Mouse (Mus musculus) bone marrow, adult 2 months (tissue): Measurements from ENCODE around the gene Cd84. TPM values are rescaled to one million over a fixed set of nuclear protein-coding genes. Genes with fewer than 3 reads are reported as not detected.
"Not testable (repeated sequence)": the region's sequence is repeated elsewhere in the genome, so short reads cannot be mapped to it uniquely, and the experiment has no call there.

Source experiments
- H3K27ac ChIP-seq: fragments of 200-500 bp; 2 replicates; pipeline ENCODE4 v1.5.1; 2012; ENCODE audit warnings: low read depth, mild to moderate bottlenecking, control low read depth, inconsistent platforms, low read length; ENCODE audit not compliant: control insufficient read depth, poor library complexity, insufficient read depth
- H3K4me1 ChIP-seq: fragments of 200-500 bp; 2 replicates; pipeline ENCODE4 v1.6.1; 2011; ENCODE audit warnings: low read length; ENCODE audit not compliant: control insufficient read depth, insufficient read depth
- H3K4me3 ChIP-seq: fragments of 200-500 bp; replicated peaks from 2 replicates; pipeline ENCODE3; 2011; ENCODE audit warnings: mild to moderate bottlenecking, low read depth, low read length, control low read depth; ENCODE audit not compliant: control insufficient read depth
- CTCF ChIP-seq: fragments of 200-500 bp; IDR thresholded peaks from 2 replicates; pipeline ENCODE4 v1.5.1; 2011; ENCODE audit warnings: low read length, control low read depth; ENCODE audit not compliant: control insufficient read depth, insufficient read depth
- POLR2A ChIP-seq: fragments of 200-500 bp; IDR thresholded peaks from 2 replicates; pipeline ENCODE4 v1.6.1; 2011; ENCODE audit warnings: low read depth, mild to moderate bottlenecking, control low read depth, low read length, borderline replicate concordance; ENCODE audit not compliant: control insufficient read depth
- WGBS: fragments of 180-500 bp; shearing (Covaris S2); methylation state at CpG from one replicate; pipeline ENCODE4 v1.1.7; 2018; 5-methylcytosine and 5-hydroxymethylcytosine counted together
- polyA plus RNA-seq: library from polyadenylated mRNA; stranded (reverse); fragments of >200 nt; gene quantifications from 2 replicates; pipeline ENCODE4 v1.2.4, GENCODE M21; 2011; ENCODE audit warnings: low replicate concordance; ENCODE audit not compliant: missing spikeins, insufficient read depth, insufficient read length

The Cd84 gene
- polyA plus RNA-seq, 1 experiment, result 41.8 TPM

GRCm38 (mm10) chr1:171849454-171849853 lies 10.0 kb downstream of the Cd84 start:
- WGBS, result 11% methylated on average over 5 of the region's 5 CpGs
- Histone ChIP-seq H3K27ac (peak overlapping the region; percentile 46; the same call in 1 of the 2 replicates), H3K4me1 (peaks cover 3% of the 10 kb centered on the region; the same call in 1 of the 2 replicates)

GRCm38 (mm10) chr1:171865467-171865866 lies 26.0 kb downstream of the Cd84 start:
- Histone ChIP-seq H3K27ac (no peak overlapping the region), H3K4me3 (no peak overlapping the region), H3K4me1 (no peaks in the 10 kb centered on the region)
- WGBS, result 76% methylated on average over 4 of the region's 4 CpGs
- TF ChIP-seq CTCF, result no peak

More at GRCm38 (mm10) chr1:171849454-171849853, 10.0 kb downstream of the Cd84 start:
- H3K4me3 ChIP-seq, result no peak overlapping the region
- 0 out of 2 replicates have a peak, but pooled peaks have one; percentile 15 for TF ChIP-seq CTCF
- no peak for TF ChIP-seq POLR2A

- H3K4me3 ChIP-seq, result no peak overlapping the region
- no peaks in the 10 kb centered on the region for H3K4me1 ChIP-seq
- H3K27ac ChIP-seq, result no peak overlapping the region
- whole genome bisulfite sequencing, result 82% methylated on average over 1 of the region's 1 CpGs
- TF ChIP-seq CTCF (no peak), POLR2A (no peak)
Observed at GRCm38 (mm10) chr1:171886989-171887388, 47.5 kb downstream of the Cd84 start.

GRCm38 (mm10) chr1:171895364-171895763 lies 55.9 kb downstream of the Cd84 start, which contains the start of gene Gm10521:
TSS of gene Gm10521 (plus strand) at chr1:171895664.
- not testable (repeated sequence) for H3K27ac ChIP-seq, H3K4me3 ChIP-seq, H3K4me1 ChIP-seq
- 91% methylated on average over 5 of the region's 5 CpGs for WGBS

- Histone ChIP-seq H3K4me3 (no peak overlapping the region), H3K27ac (no peak overlapping the region), H3K4me1 (no peaks in the 10 kb centered on the region; the same call in 1 of the 2 replicates)
- WGBS, result 90% methylated on average over 1 of the region's 1 CpGs
- no peak for TF ChIP-seq POLR2A
- no peak for TF ChIP-seq CTCF
Observed at GRCm38 (mm10) chr1:171904011-171904410, 64.5 kb downstream of the Cd84 start.

GRCm38 (mm10) chr1:171915638-171916458 lies 76.4 kb downstream of the Cd84 start:
- 73% methylated on average over 13 of the region's 13 CpGs for WGBS
- TF ChIP-seq CTCF (no peak), POLR2A (no peak)
- Histone ChIP-seq H3K4me1 (peaks cover 3% of the 10 kb centered on the region; the same call in 1 of the 2 replicates), H3K4me3 (no peak overlapping the region), H3K27ac (no peak overlapping the region)

- H3K27ac ChIP-seq, result peak within 1 kb of the TSS; percentile 90
- TF ChIP-seq POLR2A, result no peak
- no peak for TF ChIP-seq CTCF
- H3K4me1 ChIP-seq, result peaks cover 3% of the 10 kb centered on the region; the same call in 1 of the 2 replicates
- H3K4me3 ChIP-seq, result peak within 1 kb of the TSS; percentile 63
- 10% methylated on average over 14 of the region's 14 CpGs for WGBS
Observed at GRCm38 (mm10) chr1:171917305-171918039, 78.0 kb downstream of the Cd84 start, which contains the start of gene Slamf6. TSS of gene Slamf6 (plus strand) at chr1:171917515.
